Comparison of ENCODE assay signal across 9 mouse cellular contexts in genomic region chr9:118801176-118801909, GRCm38 (mm10).
A peak's percentile ranks its signal among the peaks of the same experiment; 100 is the strongest.
DNase-seq lines count a peak whose midpoint lies in the region; TF ChIP-seq lines count a peak whose summit lies in the region.
"Had no signal": no experiment of that assay in that cellular context is flagged by ENCODE, and none has a peak within 500 bp of the region (broad histone marks: within the 10 kb centered on the region; RNA-seq: fewer than 3 reads in every experiment).

No protein-coding gene starts in this region.

- H3K36me3 ChIP-seq in spleen, adult 2 months (ENCODE audit: control insufficient read depth, insufficient read depth, low read length), result no peaks in the 10 kb centered on the region
- H3K36me3 ChIP-seq: liver, embryonic 13.5 days had no signal

- no peak overlapping the region for H3K4me3 ChIP-seq in spleen, adult 2 months (ENCODE audit: extremely low read depth, insufficient read depth, insufficient read length)
- H3K4me3 ChIP-seq: liver, embryonic 13.5 days had no signal

- 85% methylated on average over 15 of the region's 15 CpGs for WGBS in spleen, adult 2 months

- no peaks in the 10 kb centered on the region for H3K4me1 ChIP-seq in spleen, adult 2 months (ENCODE audit: control insufficient read depth, insufficient read depth, insufficient read length)
- H3K4me1 ChIP-seq: liver, embryonic 13.5 days had no signal

- TF ChIP-seq POLR2A in spleen, adult 2 months (IDR thresholded peaks at IDR 0.05; ENCODE audit: low read depth, low read length), result no peak

- peak; percentile 63 to 73 for DNase-seq in cerebellum, postnatal 14 days
- DNase-seq in cerebellum, adult 11 months, result no peak
- DNase-seq in spleen, adult 2 months (ENCODE audit: low read depth in 1 of 2, low spot score in 2 of 2), result no peak
- no peak for DNase-seq in spleen, postnatal 14 days (ENCODE audit: low spot score in 2 of 2)
- DNase-seq in kidney, postnatal 4 days, result peak; percentile 71 to 80
- DNase-seq in layer of hippocampus, adult 9-10 months (ENCODE audit: low spot score), result no peak
- DNase-seq in T-cell, adult 2 months (ENCODE audit: low spot score), result no peak
- DNase-seq in thymus, postnatal 25 days, result no peak
- DNase-seq: liver, embryonic 13.5 days had no signal

- no peak for TF ChIP-seq CTCF in spleen, adult 2 months (IDR thresholded peaks at IDR 0.05; ENCODE audit: extremely low read depth, insufficient read depth, insufficient read length, insufficient replicate concordance)

- H3K27ac ChIP-seq in spleen, adult 2 months (ENCODE audit: insufficient read depth, low read length), result peak overlapping the region; percentile 13; the same call in 1 of the 2 replicates
- H3K27ac ChIP-seq: liver, embryonic 13.5 days had no signal

- H3K27me3 ChIP-seq in spleen, adult 2 months (ENCODE audit: control insufficient read depth, insufficient read depth, low read length), result no peaks in the 10 kb centered on the region
- H3K27me3 ChIP-seq: liver, embryonic 13.5 days had no signal

Comparison
In these comparisons a context has a peak if more than half of its experiments do, and no peak if none do; other contexts are left out.
1. DNase-seq: peak in cerebellum, postnatal 14 days (2 of 2) and kidney, postnatal 4 days (2 of 2); none in cerebellum, adult 11 months (single experiment), spleen, adult 2 months (0 of 2), spleen, postnatal 14 days (0 of 2), layer of hippocampus, adult 9-10 months (single experiment), T-cell, adult 2 months (single experiment) and thymus, postnatal 25 days (single experiment).